Mouse (Mus musculus) liver, adult 2 months (tissue): ENCODE results near the gene Gm10644. TPM values are rescaled to one million over a fixed set of nuclear protein-coding genes. Genes with fewer than 3 reads are reported as not detected.

Experiments used
- DNase-seq: peaks from one replicate; pipeline ENCODE4 v3.0.0-alpha.2; 2011; ENCODE audit warnings: low read depth, low spot score; ENCODE audit errors: extremely low read depth
- H3K27ac ChIP-seq: fragments of 200-500 bp; replicated peaks from 2 replicates; pipeline ENCODE4 v1.5.1; 2012; ENCODE audit warnings: low read depth, mild to moderate bottlenecking, control low read depth, inconsistent platforms, low read length; ENCODE audit not compliant: insufficient read depth
- H3K27me3 ChIP-seq: fragments of 200-500 bp; 2 replicates; pipeline ENCODE4 v1.6.1; 2012; ENCODE audit warnings: mild to moderate bottlenecking, moderate library complexity, low read length, inconsistent platforms; ENCODE audit not compliant: control insufficient read depth, insufficient read depth
- H3K36me3 ChIP-seq: fragments of 200-500 bp; 2 replicates; pipeline ENCODE4 v1.6.1; 2012; ENCODE audit warnings: low read length, inconsistent platforms; ENCODE audit not compliant: control insufficient read depth, insufficient read depth
- H3K4me1 ChIP-seq: fragments of 200-500 bp; 2 replicates; pipeline ENCODE4 v1.6.1; 2011; ENCODE audit warnings: low read length; ENCODE audit not compliant: control insufficient read depth, insufficient read depth
- H3K4me3 ChIP-seq: fragments of 200-500 bp; 2 replicates; pipeline ENCODE4 v1.5.1; 2011; ENCODE audit warnings: low read depth, mild to moderate bottlenecking, control low read depth, low read length, moderate library complexity; ENCODE audit not compliant: insufficient read depth
- H3K79me2 ChIP-seq: fragments of 200-500 bp; 2 replicates; pipeline ENCODE4 v1.6.1; 2012; ENCODE audit warnings: inconsistent platforms, mild to moderate bottlenecking, low read length, moderate library complexity; ENCODE audit not compliant: control insufficient read depth, insufficient read depth
- H3K9ac ChIP-seq: fragments of 200-500 bp; 2 replicates; pipeline ENCODE4 v1.6.1; 2012; ENCODE audit warnings: low read depth, mild to moderate bottlenecking, control low read depth, inconsistent platforms, low read length
- CTCF ChIP-seq: fragments of 200-500 bp; IDR thresholded peaks from 2 replicates; pipeline ENCODE4 v1.5.1; 2011; ENCODE audit warnings: low read depth, low read length, control low read depth
- POLR2A ChIP-seq: fragments of 200-500 bp; IDR thresholded peaks from 2 replicates; pipeline ENCODE4 v1.6.1; 2011; ENCODE audit warnings: low read length, control low read depth; ENCODE audit not compliant: insufficient read depth; ENCODE audit errors: extremely low read depth
- WGBS: fragments of 180-500 bp; shearing (Covaris S2); methylation state at CpG from one replicate; pipeline ENCODE4 v1.1.7; 2018; 5-methylcytosine and 5-hydroxymethylcytosine counted together
- polyA plus RNA-seq: library from polyadenylated mRNA; depleted of rRNA; stranded (reverse); fragments of >200 nt; gene quantifications from 2 replicates; pipeline ENCODE4 v1.2.3, GENCODE M21; 2012
- total RNA-seq: library from RNA; depleted of rRNA; stranded (reverse); fragments of >200 nt; gene quantifications from 2 replicates; pipeline ENCODE4 v1.2.3, GENCODE M21; 2014

Gene Gm10644
- total and polyA plus RNA-seq, 2 experiments, result 1.8 to 4.0 TPM

DNA sequence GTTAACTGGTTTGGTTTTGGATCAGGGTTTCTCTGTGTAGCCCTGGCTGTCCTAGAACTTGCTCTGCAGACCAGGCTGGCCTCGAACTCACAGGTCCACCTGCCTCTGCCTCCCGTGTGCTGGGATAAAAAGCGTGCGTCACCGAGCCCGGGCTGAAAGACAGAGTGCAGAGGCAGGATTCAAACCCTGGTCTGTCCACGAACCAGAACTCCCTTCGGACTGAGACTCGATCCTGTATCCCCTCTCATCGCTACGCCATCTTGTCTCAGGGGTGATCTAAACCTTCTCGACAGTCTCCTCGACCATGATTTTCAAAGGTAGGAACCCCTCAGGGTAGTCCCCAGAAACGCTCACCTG is 278 bp downstream of the Gm10644 start:
- TF ChIP-seq POLR2A, result no peak
- no peak for TF ChIP-seq CTCF
- no peaks in the 10 kb centered on the region for H3K27me3 ChIP-seq
- H3K27ac ChIP-seq, result peak overlapping the region; percentile 89
- peak overlapping the region; percentile 75 for H3K9ac ChIP-seq
- peak overlapping the region; percentile 58 for H3K4me3 ChIP-seq
- H3K79me2 ChIP-seq, result no peaks in the 10 kb centered on the region
- no peak for DNase-seq
- no peaks in the 10 kb centered on the region for H3K36me3 ChIP-seq
- H3K4me1 ChIP-seq, result 0 out of 2 replicates have a peak, but pooled peaks cover 1% of the 10 kb centered on the region
- WGBS, result under 1% methylated on average over 14 of the region's 14 CpGs

GRCm38 (mm10) chr8:83945540-83945939 is 9.5 kb downstream of the Gm10644 start:
- WGBS, result 76% methylated on average over 3 of the region's 3 CpGs
- TF ChIP-seq CTCF (no peak), POLR2A (no peak)
- Histone ChIP-seq H3K27ac (no peak overlapping the region), H3K27me3 (no peaks in the 10 kb centered on the region), H3K9ac (no peak overlapping the region), H3K4me3 (no peak overlapping the region), H3K79me2 (no peaks in the 10 kb centered on the region), H3K36me3 (0 out of 2 replicates have a peak, but pooled peaks cover 2% of the 10 kb centered on the region), H3K4me1 (no peaks in the 10 kb centered on the region)
- no peak for DNase-seq

GRCm38 (mm10) chr8:83942446-83942845 is 12.6 kb downstream of the Gm10644 start:
- no peaks in the 10 kb centered on the region for H3K36me3 ChIP-seq
- DNase-seq, result no peak
- no peak overlapping the region for H3K9ac ChIP-seq
- H3K27me3 ChIP-seq, result no peaks in the 10 kb centered on the region
- no peaks in the 10 kb centered on the region for H3K4me1 ChIP-seq
- no peak overlapping the region for H3K4me3 ChIP-seq
- TF ChIP-seq CTCF, result no peak
- TF ChIP-seq POLR2A, result no peak
- no peak overlapping the region for H3K27ac ChIP-seq
- no peaks in the 10 kb centered on the region for H3K79me2 ChIP-seq
- 91% methylated on average over 1 of the region's 1 CpGs for WGBS

GRCm38 (mm10) chr8:83941066-83941677 is 13.8 kb downstream of the Gm10644 start:
- H3K36me3 ChIP-seq, result no peaks in the 10 kb centered on the region
- TF ChIP-seq CTCF (no peak), POLR2A (no peak)
- H3K79me2 ChIP-seq, result no peaks in the 10 kb centered on the region
- no peak for DNase-seq
- H3K4me3 ChIP-seq, result no peak overlapping the region
- H3K4me1 ChIP-seq, result no peaks in the 10 kb centered on the region
- H3K27me3 ChIP-seq, result no peaks in the 10 kb centered on the region
- H3K27ac ChIP-seq, result no peak overlapping the region
- 89% methylated on average over 6 of the region's 6 CpGs for WGBS
- H3K9ac ChIP-seq, result no peak overlapping the region

- Histone ChIP-seq H3K9ac (no peak overlapping the region), H3K27me3 (no peaks in the 10 kb centered on the region), H3K36me3 (no peaks in the 10 kb centered on the region), H3K79me2 (no peaks in the 10 kb centered on the region), H3K27ac (no peak overlapping the region), H3K4me1 (no peaks in the 10 kb centered on the region), H3K4me3 (no peak overlapping the region)
- TF ChIP-seq CTCF (no peak), POLR2A (no peak)
- no peak for DNase-seq
- 96% methylated on average over 15 of the region's 15 CpGs for WGBS
Observed at GRCm38 (mm10) chr8:83938330-83938729, 16.7 kb downstream of the Gm10644 start.

- TF ChIP-seq CTCF (no peak), POLR2A (no peak)
- Histone ChIP-seq H3K36me3 (no peaks in the 10 kb centered on the region), H3K4me1 (no peaks in the 10 kb centered on the region), H3K27ac (no peak overlapping the region), H3K9ac (no peak overlapping the region), H3K27me3 (no peaks in the 10 kb centered on the region), H3K4me3 (no peak overlapping the region), H3K79me2 (no peaks in the 10 kb centered on the region)
- no peak for DNase-seq
- WGBS, result 91% methylated on average over 7 of the region's 7 CpGs
Observed at GRCm38 (mm10) chr8:83937645-83938044, 17.4 kb downstream of the Gm10644 start.
